In genomic region chr1:171438014-171438670, GRCm38 (mm10) we compare ENCODE assay signal across 8 mouse cellular contexts. TPM values are rescaled to one million over a fixed set of nuclear protein-coding genes. Genes with fewer than 3 reads are reported as not detected.
DNase-seq lines count a peak whose midpoint lies in the region; ATAC-seq and TF ChIP-seq lines count a peak whose summit lies in the region.

No protein-coding gene starts in this region.

- H3K27ac ChIP-seq in liver, adult 2 months (replicated peaks; ENCODE audit: insufficient read depth, low read depth, low read length), result peak overlapping the region; percentile 93
- peak overlapping the region; percentile 65 for H3K27ac ChIP-seq in embryonic facial prominence, embryonic 14.5 days (replicated peaks; ENCODE audit: low read depth, low read length)
- peak overlapping the region; percentile 86 for H3K27ac ChIP-seq in intestine, postnatal 0 days (ENCODE audit: low read depth, low read length)
- no peak overlapping the region for H3K27ac ChIP-seq in midbrain, embryonic 12.5 days (replicated peaks)

- no peak for TF ChIP-seq POLR2A in liver, adult 2 months (IDR thresholded peaks at IDR 0.05; ENCODE audit: extremely low read depth, insufficient read depth, low read length)

- no peak for TF ChIP-seq CTCF in liver, adult 2 months (IDR thresholded peaks at IDR 0.05; ENCODE audit: low read depth, low read length)
- no peak for TF ChIP-seq CTCF in intestine, postnatal 0 days (IDR thresholded peaks at IDR 0.05; ENCODE audit: low read depth)

- no peaks in the 10 kb centered on the region for H3K27me3 ChIP-seq in liver, adult 2 months (ENCODE audit: control insufficient read depth, insufficient read depth, low read length)
- H3K27me3 ChIP-seq in embryonic facial prominence, embryonic 14.5 days (replicated peaks; ENCODE audit: control insufficient read depth, insufficient read depth, low read length), result peaks cover 35% of the 10 kb centered on the region
- H3K27me3 ChIP-seq in intestine, postnatal 0 days (replicated peaks; ENCODE audit: control insufficient read depth, insufficient read depth, low read length), result no peaks in the 10 kb centered on the region
- peaks cover 65% of the 10 kb centered on the region for H3K27me3 ChIP-seq in midbrain, embryonic 12.5 days

- H3K36me3 ChIP-seq in liver, adult 2 months (ENCODE audit: control insufficient read depth, insufficient read depth, low read length), result no peaks in the 10 kb centered on the region
- no peaks in the 10 kb centered on the region for H3K36me3 ChIP-seq in embryonic facial prominence, embryonic 14.5 days (ENCODE audit: control insufficient read depth, insufficient read depth, low read length)
- H3K36me3 ChIP-seq in intestine, postnatal 0 days (ENCODE audit: control insufficient read depth, insufficient read depth), result no peaks in the 10 kb centered on the region
- H3K36me3 ChIP-seq in midbrain, embryonic 12.5 days, result no peaks in the 10 kb centered on the region

- WGBS in liver, adult 2 months, result under 1% methylated on average over 18 of the region's 18 CpGs
- 4% methylated on average over 18 of the region's 18 CpGs for WGBS in embryonic facial prominence, embryonic 14.5 days
- 4% methylated on average over 18 of the region's 18 CpGs for WGBS in intestine, postnatal 0 days
- 8% methylated on average over 18 of the region's 18 CpGs for WGBS in midbrain, embryonic 12.5 days

- peak overlapping the region; percentile 65 for H3K4me2 ChIP-seq in embryonic facial prominence, embryonic 14.5 days (ENCODE audit: low read depth, low read length)
- peak overlapping the region; percentile 70 for H3K4me2 ChIP-seq in intestine, postnatal 0 days (replicated peaks; ENCODE audit: low read depth)
- H3K4me2 ChIP-seq in midbrain, embryonic 12.5 days (replicated peaks), result peak overlapping the region; percentile 54

- peaks cover 32% of the 10 kb centered on the region for H3K4me1 ChIP-seq in liver, adult 2 months (ENCODE audit: control insufficient read depth, insufficient read depth, low read length)
- H3K4me1 ChIP-seq in embryonic facial prominence, embryonic 14.5 days (ENCODE audit: control insufficient read depth, insufficient read depth, low read length), result peaks cover 15% of the 10 kb centered on the region; the same call in 1 of the 2 replicates
- peaks cover 26% of the 10 kb centered on the region for H3K4me1 ChIP-seq in intestine, postnatal 0 days (replicated peaks; ENCODE audit: control insufficient read depth, insufficient read depth, low read length)
- peaks cover 10% of the 10 kb centered on the region; the same call in 1 of the 2 replicates for H3K4me1 ChIP-seq in midbrain, embryonic 12.5 days

- no peak for ATAC-seq in embryonic facial prominence, embryonic 14.5 days (ENCODE audit: low read depth)
- no peak for ATAC-seq in intestine, postnatal 0 days
- no peak for ATAC-seq in midbrain, embryonic 12.5 days (ENCODE audit: low FRiP score, low read depth)
- no peak for ATAC-seq in granulocyte monocyte progenitor cell, adult 5-6 weeks (replicated peaks; ENCODE audit: poor library complexity, severe bottlenecking)

- H3K79me2 ChIP-seq in liver, adult 2 months (ENCODE audit: control insufficient read depth, insufficient read depth, low read length), result peaks cover 24% of the 10 kb centered on the region; the same call in 1 of the 2 replicates

- H3K9me3 ChIP-seq in embryonic facial prominence, embryonic 14.5 days (ENCODE audit: control insufficient read depth, low read length), result no peaks in the 10 kb centered on the region
- H3K9me3 ChIP-seq in intestine, postnatal 0 days (ENCODE audit: control insufficient read depth), result no peaks in the 10 kb centered on the region
- H3K9me3 ChIP-seq in midbrain, embryonic 12.5 days, result no peaks in the 10 kb centered on the region

- peak overlapping the region; percentile 79 for H3K9ac ChIP-seq in liver, adult 2 months (ENCODE audit: low read depth, low read length)
- H3K9ac ChIP-seq in embryonic facial prominence, embryonic 14.5 days (ENCODE audit: low read depth, low read length), result peak overlapping the region; percentile 62
- peak overlapping the region; percentile 57 for H3K9ac ChIP-seq in intestine, postnatal 0 days (ENCODE audit: low read depth, low read length)
- H3K9ac ChIP-seq in midbrain, embryonic 12.5 days (replicated peaks), result no peak overlapping the region

- no peak for DNase-seq in liver, adult 2 months (ENCODE audit: extremely low read depth, low read depth, low spot score)
- no peak for DNase-seq in liver
- peak; percentile 43 for DNase-seq in embryonic facial prominence, embryonic 14.5 days (ENCODE audit: low spot score)
- no peak for DNase-seq in spleen, postnatal 4 days (ENCODE audit: low spot score in 2 of 2)
- no peak for DNase-seq in thymus, postnatal 10 days (ENCODE audit: low spot score in 2 of 2)

- H3K4me3 ChIP-seq in liver, adult 2 months (ENCODE audit: insufficient read depth, low read depth, low read length), result peak overlapping the region; percentile 69
- H3K4me3 ChIP-seq in embryonic facial prominence, embryonic 14.5 days (ENCODE audit: low read depth, low read length), result peak overlapping the region; percentile 49
- H3K4me3 ChIP-seq in intestine, postnatal 0 days (ENCODE audit: low read depth, low read length), result peak overlapping the region; percentile 59
- peak overlapping the region; percentile 37 for H3K4me3 ChIP-seq in midbrain, embryonic 12.5 days

RNA-seq across cellular contexts. Expression of gene F11r, which starts 0.8 kb away (rescaled TPM):
- 39.1 and 56.8 TPM in 2 replicates for total RNA-seq in liver, adult 2 months (2014; rRNA removed)
- 47.7 and 60.4 TPM in 2 replicates for polyA plus RNA-seq in liver, adult 2 months (2012; rRNA removed)
- polyA plus RNA-seq in embryonic facial prominence, embryonic 14.5 days (2014; fragmentation: Nextera tagmentation; extraction: Ambion mirVana), result 27.0 and 29.5 TPM in 2 replicates
- 72.5 and 83.1 TPM in 2 replicates for polyA plus RNA-seq in intestine, postnatal 0 days (2015; fragmentation: Nextera tagmentation; extraction: Ambion mirVana)
- 10.1 and 12.4 TPM in 2 replicates for polyA plus RNA-seq in midbrain, embryonic 12.5 days (2016; fragmentation: Nextera tagmentation; extraction: Ambion mirVana)
- not detected in 2 replicates for total RNA-seq in granulocyte monocyte progenitor cell, adult 5-6 weeks (2014; fragmentation: Nextera tagmentation)
- total RNA-seq in granulocyte monocyte progenitor cell, adult 5-6 weeks (2017), result 5.8 TPM in 1 of 2 replicates, not detected in the other

RNA-seq across cellular contexts. Expression of gene Tstd1, which starts 19.5 kb away (rescaled TPM):
- 26.6 and 27.8 TPM in 2 replicates for total RNA-seq in liver, adult 2 months (2014; rRNA removed)
- polyA plus RNA-seq in liver, adult 2 months (2012; rRNA removed), result 50.6 and 57.2 TPM in 2 replicates
- polyA plus RNA-seq in embryonic facial prominence, embryonic 14.5 days (2014; fragmentation: Nextera tagmentation; extraction: Ambion mirVana), result 2.0 and 3.6 TPM in 2 replicates
- polyA plus RNA-seq in intestine, postnatal 0 days (2015; fragmentation: Nextera tagmentation; extraction: Ambion mirVana), result 1.7 and 2.8 TPM in 2 replicates
- polyA plus RNA-seq in midbrain, embryonic 12.5 days (2016; fragmentation: Nextera tagmentation; extraction: Ambion mirVana), result 9.9 and 10.5 TPM in 2 replicates
- total RNA-seq in granulocyte monocyte progenitor cell, adult 5-6 weeks (2014; fragmentation: Nextera tagmentation), result 10.1 and 14.9 TPM in 2 replicates
- total RNA-seq in granulocyte monocyte progenitor cell, adult 5-6 weeks (2017), result 3.7 TPM in 1 of 2 replicates, not detected in the other

RNA-seq across cellular contexts. Expression of gene Usf1, which starts 27.0 kb away (rescaled TPM):
- total RNA-seq in liver, adult 2 months (2014; rRNA removed), result 27.2 and 33.7 TPM in 2 replicates
- polyA plus RNA-seq in liver, adult 2 months (2012; rRNA removed), result 39.4 and 44.7 TPM in 2 replicates
- polyA plus RNA-seq in embryonic facial prominence, embryonic 14.5 days (2014; fragmentation: Nextera tagmentation; extraction: Ambion mirVana), result 68.9 and 84.9 TPM in 2 replicates
- 35.1 and 36.5 TPM in 2 replicates for polyA plus RNA-seq in intestine, postnatal 0 days (2015; fragmentation: Nextera tagmentation; extraction: Ambion mirVana)
- 175 and 190 TPM in 2 replicates for polyA plus RNA-seq in midbrain, embryonic 12.5 days (2016; fragmentation: Nextera tagmentation; extraction: Ambion mirVana)
- total RNA-seq in granulocyte monocyte progenitor cell, adult 5-6 weeks (2014; fragmentation: Nextera tagmentation), result 51.3 and 64.2 TPM in 2 replicates
- 71.0 and 71.5 TPM in 2 replicates for total RNA-seq in granulocyte monocyte progenitor cell, adult 5-6 weeks (2017)

RNA-seq across cellular contexts. Expression of gene Arhgap30, which starts 49.4 kb away (rescaled TPM):
- 2.4 and 2.8 TPM in 2 replicates for total RNA-seq in liver, adult 2 months (2014; rRNA removed)
- 1.3 and 2.0 TPM in 2 replicates for polyA plus RNA-seq in liver, adult 2 months (2012; rRNA removed)
- 1.9 and 2.0 TPM in 2 replicates for polyA plus RNA-seq in embryonic facial prominence, embryonic 14.5 days (2014; fragmentation: Nextera tagmentation; extraction: Ambion mirVana)
- 1.3 TPM in 2 replicates for polyA plus RNA-seq in intestine, postnatal 0 days (2015; fragmentation: Nextera tagmentation; extraction: Ambion mirVana)
- polyA plus RNA-seq in midbrain, embryonic 12.5 days (2016; fragmentation: Nextera tagmentation; extraction: Ambion mirVana), result 1.0 and 1.4 TPM in 2 replicates
- 47.2 and 53.5 TPM in 2 replicates for total RNA-seq in granulocyte monocyte progenitor cell, adult 5-6 weeks (2014; fragmentation: Nextera tagmentation)
- 63.0 and 67.1 TPM in 2 replicates for total RNA-seq in granulocyte monocyte progenitor cell, adult 5-6 weeks (2017)
